Mouse (Mus musculus): ENCODE results near the gene Itgb8. TPM values are rescaled to one million over a fixed set of nuclear protein-coding genes. Genes with fewer than 3 reads are reported as not detected.

Itgb8 gene
- polyA plus RNA-seq, 1 experiment from 2014 or later = 7.8 TPM

Other genes starting within 250 kb of the Itgb8 start
- 0.81 and 1.1 TPM in 2 replicates for gene Macc1, start 75.5 kb upstream of the Itgb8 start, polyA plus RNA-seq (2014; fragmentation: Nextera tagmentation; extraction: Ambion mirVana)

Data from embryonic facial prominence, embryonic 11.5 days (tissue).